Mouse (Mus musculus) ES-Bruce4 (cell line): ENCODE data around the gene Cip2a. TPM values are rescaled to one million over a fixed set of nuclear protein-coding genes. Genes with fewer than 3 reads are reported as not detected.

Experiments used
- H3K27ac ChIP-seq: 2 replicates; pipeline ENCODE4 v1.5.1; 2012; ENCODE audit warnings: low read length, inconsistent platforms; ENCODE audit not compliant: insufficient read depth
- H3K27me3 ChIP-seq: 2 replicates; pipeline ENCODE4 v1.6.1; 2012; ENCODE audit warnings: mild to moderate bottlenecking, low read length, inconsistent platforms; ENCODE audit not compliant: control insufficient read depth, poor library complexity, insufficient read depth, severe bottlenecking
- H3K36me3 ChIP-seq: 2 replicates; pipeline ENCODE4 v1.6.1; 2012; ENCODE audit warnings: inconsistent platforms, mild to moderate bottlenecking, low read length, moderate library complexity; ENCODE audit not compliant: control insufficient read depth, poor library complexity, insufficient read depth, severe bottlenecking
- H3K4me1 ChIP-seq: one replicate; pipeline ENCODE4 v1.8.1; 2011; ENCODE audit warnings: low read length; ENCODE audit not compliant: control insufficient read depth, insufficient read depth
- H3K4me3 ChIP-seq: 2 replicates; pipeline ENCODE4 v1.5.1; 2011; ENCODE audit warnings: low read depth, mild to moderate bottlenecking, low read length
- H3K9ac ChIP-seq: 2 replicates; pipeline ENCODE4 v1.6.1; 2012; ENCODE audit warnings: low read depth, mild to moderate bottlenecking, inconsistent platforms; ENCODE audit not compliant: poor library complexity, severe bottlenecking
- H3K9me3 ChIP-seq: replicated peaks from 2 replicates; pipeline ENCODE4 v1.6.1; 2012; ENCODE audit warnings: mild to moderate bottlenecking, low read length, inconsistent platforms; ENCODE audit not compliant: control insufficient read depth, poor library complexity, insufficient read depth, severe bottlenecking
- CTCF ChIP-seq: IDR thresholded peaks from one replicate; pipeline ENCODE4 v1.8.1; 2011; ENCODE audit warnings: low read depth, low read length
- EP300 ChIP-seq: IDR thresholded peaks from 2 replicates; pipeline ENCODE4 v1.6.1; 2011; ENCODE audit warnings: low read depth, low read length; ENCODE audit not compliant: insufficient read depth
- POLR2A ChIP-seq: IDR thresholded peaks from one replicate; pipeline ENCODE4 v1.8.1; 2011; ENCODE audit warnings: low read length; ENCODE audit not compliant: insufficient read depth
- polyA plus RNA-seq: library from polyadenylated mRNA; stranded (reverse); fragments of >200 nt; gene quantifications from 2 replicates; pipeline ENCODE4 v1.2.4, GENCODE M21; 2011; ENCODE audit warnings: low read depth; ENCODE audit not compliant: missing spikeins, insufficient read depth, insufficient read length

The Cip2a gene
- polyA plus RNA-seq, 1 experiment: 120 TPM

- H3K27me3 ChIP-seq: no peaks in the 10 kb centered on the region
- TF ChIP-seq POLR2A (no peak), EP300 (no peak)
These were observed 43.8 kb downstream of the Cip2a start for GRCm38 (mm10) chr16:49037771-49038170.

GRCm38 (mm10) chr16:49040554-49041221 is 46.7 kb downstream of the Cip2a start:
- Histone ChIP-seq H3K27me3 (no peaks in the 10 kb centered on the region), H3K9ac (no peak overlapping the region), H3K9me3 (no peaks in the 10 kb centered on the region), H3K36me3 (no peaks in the 10 kb centered on the region), H3K4me3 (no peak overlapping the region), H3K4me1 (no peaks in the 10 kb centered on the region), H3K27ac (no peak overlapping the region)
- TF ChIP-seq EP300 (no peak), POLR2A (no peak), CTCF (no peak)

More at GRCm38 (mm10) chr16:49037771-49038170, 43.8 kb downstream of the Cip2a start:
- Histone ChIP-seq H3K4me3 (no peak overlapping the region), H3K9ac (no peak overlapping the region), H3K9me3 (no peaks in the 10 kb centered on the region), H3K4me1 (no peaks in the 10 kb centered on the region), H3K27ac (no peak overlapping the region), H3K36me3 (no peaks in the 10 kb centered on the region)

DNA sequence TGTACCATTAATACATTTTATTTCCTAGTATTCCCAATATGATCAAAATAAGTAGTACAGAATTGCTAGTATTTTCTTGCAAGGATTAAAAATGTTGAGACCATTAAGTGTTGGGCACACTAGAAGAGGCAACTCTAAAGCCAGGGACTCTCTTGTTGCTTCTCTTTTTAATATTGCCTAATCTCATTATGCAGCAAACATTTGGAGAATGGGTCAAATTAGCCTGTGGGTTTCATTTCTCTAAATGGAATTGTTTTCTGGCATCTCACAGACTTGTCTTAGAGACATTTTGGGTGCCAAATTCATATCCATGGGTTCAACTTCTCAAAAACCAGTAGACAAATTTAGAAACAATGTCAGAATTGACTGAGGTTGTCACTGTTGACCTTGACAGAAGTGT is 55.2 kb downstream of the Cip2a start:
- Histone ChIP-seq H3K9me3 (no peaks in the 10 kb centered on the region), H3K4me3 (no peak overlapping the region), H3K36me3 (no peaks in the 10 kb centered on the region), H3K4me1 (no peaks in the 10 kb centered on the region), H3K27me3 (no peaks in the 10 kb centered on the region), H3K9ac (no peak overlapping the region), H3K27ac (no peak overlapping the region)
- TF ChIP-seq CTCF: no peak
- no peak for TF ChIP-seq POLR2A
- TF ChIP-seq EP300: no peak

DNA sequence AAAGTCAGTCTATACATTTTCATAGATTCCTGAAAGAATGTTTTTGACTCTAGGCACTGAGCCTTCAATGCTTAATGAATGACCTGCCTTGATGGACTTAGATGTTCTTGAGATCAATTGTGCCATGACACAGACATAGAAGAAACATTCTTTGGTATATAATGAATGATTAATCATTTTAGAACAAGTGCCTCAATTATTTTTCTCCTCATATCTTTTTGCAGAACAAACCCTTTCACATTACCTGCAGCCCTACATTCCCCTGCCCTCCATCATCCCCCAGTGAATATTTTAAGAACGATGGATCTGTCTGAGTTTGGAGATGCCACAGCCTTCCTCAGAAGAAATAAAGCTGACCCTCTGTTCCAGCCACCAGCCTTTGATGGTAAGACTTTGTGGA is 63.2 kb downstream of the Cip2a start, which contains the start of gene Myh15:
Gene Myh15 (plus strand): TSS at position 301 of the 400 bp plus-strand sequence.
- no peaks in the 10 kb centered on the region for H3K9me3 ChIP-seq
- H3K4me3 ChIP-seq: no peak within 1 kb of the TSS
- no peaks in the 10 kb centered on the region for H3K36me3 ChIP-seq
- H3K27me3 ChIP-seq: no peaks in the 10 kb centered on the region
- H3K27ac ChIP-seq: no peak within 1 kb of the TSS
- no peak within 1 kb of the TSS for H3K9ac ChIP-seq
- H3K4me1 ChIP-seq: no peaks in the 10 kb centered on the region
- TF ChIP-seq EP300: no peak
- TF ChIP-seq CTCF: no peak
- no peak for TF ChIP-seq POLR2A

Other genes starting within 250 kb of the Cip2a start
- not detected in 2 replicates for gene Trat1, start 222.2 kb upstream of the Cip2a start, polyA plus RNA-seq
- gene Retnlb, start 177.3 kb upstream of the Cip2a start, polyA plus RNA-seq: not detected in 2 replicates
- gene Retnla, start 151.6 kb upstream of the Cip2a start, polyA plus RNA-seq: not detected in 2 replicates
- not detected in 2 replicates for gene Retnlg, start 121.6 kb upstream of the Cip2a start, polyA plus RNA-seq
- 33.4 and 39.4 TPM in 2 replicates for gene Dzip3, start within 50 bp of the Cip2a start, polyA plus RNA-seq
- gene Myh15, start 63.3 kb downstream of the Cip2a start, polyA plus RNA-seq: not detected in 2 replicates